Mouse (Mus musculus) hindbrain, embryonic 14.5 days (tissue): Measurements from ENCODE around the gene S100a3. TPM values are rescaled to one million over a fixed set of nuclear protein-coding genes. Genes with fewer than 3 reads are reported as not detected.

ENCODE experiments used
- ATAC-seq: fragments of 200-750 bp; cut with Nextera tagmentation; 2 replicates; pipeline ENCODE4 v1.8.0; 2017; ENCODE audit warnings: moderate number of reproducible peaks, mild to moderate bottlenecking, moderate TSS enrichment, moderate library complexity; ENCODE audit not compliant: low FRiP score
- DNase-seq: peaks from one replicate; pipeline ENCODE4 v3.0.0-alpha.2; 2015; ENCODE audit warnings: low spot score
- H3K27ac ChIP-seq: fragments of 300-500 bp; sonication (generic); 2 replicates; pipeline ENCODE4 v1.5.1; 2014; ENCODE audit warnings: mild to moderate bottlenecking, moderate library complexity
- H3K27me3 ChIP-seq: fragments of 300-500 bp; sonication (generic); 2 replicates; pipeline ENCODE4 v1.6.1; 2014; ENCODE audit warnings: mild to moderate bottlenecking, low read length, mixed read lengths; ENCODE audit not compliant: control insufficient read depth, insufficient read depth
- H3K36me3 ChIP-seq: fragments of 300-500 bp; sonication (generic); replicated peaks from 2 replicates; pipeline ENCODE4 v1.6.1; 2014; ENCODE audit not compliant: control insufficient read depth, insufficient read depth
- H3K4me1 ChIP-seq: fragments of 300-500 bp; sonication (generic); replicated peaks from 2 replicates; pipeline ENCODE4 v1.6.1; 2014; ENCODE audit warnings: antibody characterized with exemption, low read length, mixed read lengths; ENCODE audit not compliant: control insufficient read depth, insufficient read depth
- H3K4me2 ChIP-seq: fragments of 300-500 bp; sonication (generic); replicated peaks from 2 replicates; pipeline ENCODE4 v1.6.1; 2014; ENCODE audit warnings: mild to moderate bottlenecking, moderate library complexity
- H3K4me3 ChIP-seq: fragments of 300-500 bp; sonication (generic); replicated peaks from 2 replicates; pipeline ENCODE4 v1.5.1; 2014; ENCODE audit warnings: mild to moderate bottlenecking, low read length
- H3K9ac ChIP-seq: fragments of 300-500 bp; sonication (generic); 2 replicates; pipeline ENCODE4 v1.6.1; 2014
- H3K9me3 ChIP-seq: fragments of 300-500 bp; sonication (generic); 2 replicates; pipeline ENCODE4 v1.6.1; 2016; ENCODE audit warnings: low read length; ENCODE audit not compliant: control insufficient read depth
- WGBS: fragments of 180-500 bp; shearing (Covaris S2); extraction: QIAGEN DNeasy Blood & Tissue Kit; methylation state at CpG from one replicate; pipeline ENCODE4 v1.1.7; 2014; 5-methylcytosine and 5-hydroxymethylcytosine counted together
- polyA plus RNA-seq: library from polyadenylated mRNA; unstranded; fragments of >200 nt; fragmentation: Nextera tagmentation; extraction: Ambion mirVana; gene quantifications from 2 replicates; pipeline ENCODE4 v1.2.1, GENCODE M21; 2014

The S100a3 gene
- polyA plus RNA-seq, 1 experiment from 2014 or later = 2.4 TPM

DNA sequence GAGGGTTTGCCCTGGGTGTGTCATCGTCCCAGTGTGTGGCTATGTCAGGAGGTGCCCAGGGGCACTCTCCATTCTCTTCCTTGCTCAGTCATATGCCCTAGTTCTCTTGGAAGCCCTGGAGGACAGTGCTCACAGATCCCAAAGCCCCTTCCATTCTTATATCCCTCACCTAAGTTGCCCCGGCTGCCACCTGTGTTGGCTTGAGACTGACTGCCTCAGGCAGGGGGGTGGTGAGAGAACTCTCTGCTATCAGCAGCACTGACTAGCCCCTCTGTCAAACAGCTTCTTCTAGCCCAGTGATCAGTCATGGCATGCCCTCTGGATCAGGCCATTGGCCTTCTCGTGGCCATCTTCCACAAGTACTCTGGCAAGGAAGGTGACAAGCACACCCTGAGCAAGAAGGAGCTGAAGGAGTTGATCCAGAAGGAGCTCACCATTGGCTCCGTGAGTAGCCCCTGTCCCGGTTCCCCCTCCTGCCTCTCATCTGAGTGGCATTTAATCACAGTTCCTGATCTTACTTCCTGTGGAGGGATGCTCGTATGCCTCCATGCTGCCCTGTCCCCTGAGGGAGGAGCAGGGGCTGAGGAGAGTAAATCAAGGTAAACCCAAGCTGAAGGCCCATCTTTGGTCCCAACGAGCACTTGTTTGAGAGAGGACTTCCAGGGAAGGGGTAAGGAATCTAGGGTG, 53.2 kb downstream of the S100a3 start:
- Histone ChIP-seq H3K4me2 (peak overlapping the region; percentile 62), H3K9ac (no peak overlapping the region), H3K27me3 (0 out of 2 replicates have a peak, but pooled peaks cover 4% of the 10 kb centered on the region), H3K4me3 (no peak overlapping the region), H3K36me3 (no peaks in the 10 kb centered on the region), H3K27ac (no peak overlapping the region), H3K9me3 (no peaks in the 10 kb centered on the region), H3K4me1 (no peaks in the 10 kb centered on the region)
- DNase-seq (no peak), ATAC-seq (no peak)
- WGBS = 74% methylated on average over 7 of the region's 7 CpGs

DNA sequence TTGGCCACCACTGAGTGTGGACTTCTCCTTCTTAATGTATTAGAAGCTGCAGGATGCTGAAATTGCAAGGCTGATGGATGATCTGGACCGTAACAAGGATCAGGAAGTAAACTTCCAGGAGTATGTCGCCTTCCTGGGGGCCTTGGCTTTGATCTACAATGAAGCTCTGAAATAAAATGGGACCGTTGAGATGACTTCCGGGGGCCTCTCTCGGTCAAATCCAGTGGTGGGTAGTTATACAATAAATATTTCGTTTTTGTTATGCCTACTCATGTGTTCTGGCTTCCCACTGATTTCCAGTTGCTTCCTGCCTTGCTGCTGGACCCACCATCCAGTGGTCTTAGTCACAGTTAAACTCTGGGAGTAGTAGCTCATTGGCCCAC, 53.8 kb downstream of the S100a3 start:
- WGBS = 87% methylated on average over 6 of the region's 6 CpGs

DNA sequence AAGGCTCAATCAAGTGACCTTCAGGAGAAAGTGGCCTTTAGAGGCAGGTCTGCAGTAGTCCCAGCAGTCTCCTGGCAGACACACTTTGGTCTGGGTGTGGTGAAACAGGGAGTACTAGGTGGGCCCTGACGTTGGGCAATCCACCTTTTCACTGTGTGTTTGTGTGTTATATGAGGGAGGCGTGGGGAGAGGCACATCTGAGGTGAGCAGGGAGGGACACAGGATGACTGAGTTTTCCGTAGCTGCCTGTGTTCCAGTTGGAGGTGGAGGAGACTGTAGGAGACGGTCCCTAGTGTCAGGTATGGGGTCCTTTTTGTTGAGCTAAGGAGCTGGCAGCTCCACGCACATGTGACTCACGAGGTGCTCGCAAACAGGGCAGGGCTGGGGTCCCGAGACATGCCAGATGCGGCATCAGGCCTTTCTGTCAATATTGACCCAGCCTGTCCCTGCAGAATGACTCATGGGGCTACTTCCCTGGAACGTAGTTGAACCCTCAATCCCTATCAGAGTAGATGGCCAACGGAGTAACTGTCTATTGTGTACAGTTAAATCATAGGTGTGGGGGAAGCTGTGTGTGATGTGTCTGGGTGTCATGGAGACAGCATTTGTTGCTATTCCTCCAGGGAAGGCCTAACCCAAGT, 54.4 kb downstream of the S100a3 start:
- no peak for DNase-seq
- no peaks in the 10 kb centered on the region for H3K9me3 ChIP-seq
- H3K36me3 ChIP-seq = no peaks in the 10 kb centered on the region
- H3K27me3 ChIP-seq = 0 out of 2 replicates have a peak, but pooled peaks cover 4% of the 10 kb centered on the region
- no peak overlapping the region for H3K4me3 ChIP-seq
- WGBS = 84% methylated on average over 11 of the region's 11 CpGs
- no peak overlapping the region for H3K4me2 ChIP-seq
- no peak overlapping the region for H3K9ac ChIP-seq
- no peak overlapping the region for H3K27ac ChIP-seq
- no peaks in the 10 kb centered on the region for H3K4me1 ChIP-seq
- ATAC-seq = no peak

More for the DNA sequence above, 53.8 kb downstream of the S100a3 start:
- Histone ChIP-seq H3K4me2 (no peak overlapping the region), H3K36me3 (no peaks in the 10 kb centered on the region), H3K4me3 (no peak overlapping the region), H3K27me3 (0 out of 2 replicates have a peak, but pooled peaks cover 4% of the 10 kb centered on the region), H3K9me3 (no peaks in the 10 kb centered on the region), H3K4me1 (no peaks in the 10 kb centered on the region), H3K27ac (no peak overlapping the region), H3K9ac (no peak overlapping the region)
- DNase-seq = no peak
- ATAC-seq = no peak

DNA sequence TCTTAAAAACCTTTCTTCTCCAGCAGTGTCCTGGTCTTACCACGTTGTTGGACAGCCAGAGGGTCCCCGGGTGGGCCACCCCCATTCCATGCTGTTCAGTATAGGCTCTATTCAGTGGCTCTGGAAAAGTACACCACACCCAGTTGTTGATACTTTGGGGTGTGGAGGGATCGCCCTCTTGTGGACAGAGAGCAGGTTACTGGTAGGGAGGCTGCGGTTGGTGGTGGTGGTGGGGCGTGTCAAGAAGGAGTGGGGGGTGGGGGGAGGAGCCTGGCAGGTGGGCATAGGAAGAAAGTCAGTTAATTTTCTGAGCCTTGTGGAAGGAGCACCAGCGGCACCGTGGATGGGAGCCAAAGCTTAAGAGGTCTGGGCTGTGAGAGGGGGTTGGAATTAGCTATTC, 55.0 kb downstream of the S100a3 start:
- Histone ChIP-seq H3K27ac (no peak overlapping the region), H3K4me1 (no peaks in the 10 kb centered on the region), H3K36me3 (no peaks in the 10 kb centered on the region), H3K27me3 (0 out of 2 replicates have a peak, but pooled peaks cover 4% of the 10 kb centered on the region), H3K4me3 (no peak overlapping the region), H3K9ac (no peak overlapping the region), H3K4me2 (no peak overlapping the region), H3K9me3 (no peaks in the 10 kb centered on the region)
- peak; percentile 57 for DNase-seq
- 15% methylated on average over 7 of the region's 7 CpGs for WGBS
- peak; percentile 64; the same call in 1 of the 2 replicates for ATAC-seq

DNA sequence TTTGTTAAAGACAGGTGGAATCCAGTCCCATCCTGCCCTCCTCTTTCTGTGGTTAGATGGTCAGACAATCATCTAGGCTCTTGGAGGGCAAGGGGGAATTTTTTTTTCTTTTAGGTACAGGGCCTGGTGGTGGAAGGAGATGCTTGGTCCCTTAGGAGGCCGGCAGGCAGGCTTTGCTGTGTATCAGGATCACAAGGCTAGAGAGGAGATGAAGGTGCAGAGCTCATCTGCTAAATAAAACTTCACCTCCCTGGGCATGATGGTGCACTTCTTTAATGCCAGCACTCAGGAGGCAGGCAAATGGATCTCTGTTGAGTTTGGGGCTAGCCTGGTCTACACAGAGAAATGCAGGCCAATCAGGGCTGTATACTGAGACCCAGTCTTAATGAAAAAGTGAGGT, 55.5 kb downstream of the S100a3 start:
- no peak overlapping the region for H3K9ac ChIP-seq
- no peak overlapping the region for H3K4me3 ChIP-seq
- 0 out of 2 replicates have a peak, but pooled peaks cover 4% of the 10 kb centered on the region for H3K27me3 ChIP-seq
- no peak for DNase-seq
- 84% methylated on average over 1 of the region's 1 CpGs for WGBS
- H3K36me3 ChIP-seq = no peaks in the 10 kb centered on the region
- H3K4me2 ChIP-seq = no peak overlapping the region
- H3K9me3 ChIP-seq = no peaks in the 10 kb centered on the region
- ATAC-seq = no peak
- H3K27ac ChIP-seq = no peak overlapping the region
- H3K4me1 ChIP-seq = no peaks in the 10 kb centered on the region

DNA sequence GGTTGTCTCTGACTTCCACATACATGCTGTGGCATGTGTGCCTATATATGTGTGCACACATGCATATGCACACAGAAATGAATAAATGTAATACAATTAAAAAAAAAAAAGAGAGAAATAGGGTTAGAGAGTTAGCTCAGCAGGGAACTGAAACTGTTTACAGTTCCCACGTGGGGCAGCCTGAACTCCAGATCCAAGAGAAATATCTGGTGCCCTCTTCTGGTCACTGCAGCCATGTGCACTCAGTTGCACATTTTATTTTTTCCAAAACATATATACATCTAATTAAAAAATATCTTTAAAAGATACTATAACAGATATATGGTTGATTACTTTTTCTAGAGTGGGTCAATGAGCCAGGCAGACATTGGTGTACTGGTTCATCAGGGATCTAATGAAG, 57.2 kb downstream of the S100a3 start:
- no peak for ATAC-seq

DNA sequence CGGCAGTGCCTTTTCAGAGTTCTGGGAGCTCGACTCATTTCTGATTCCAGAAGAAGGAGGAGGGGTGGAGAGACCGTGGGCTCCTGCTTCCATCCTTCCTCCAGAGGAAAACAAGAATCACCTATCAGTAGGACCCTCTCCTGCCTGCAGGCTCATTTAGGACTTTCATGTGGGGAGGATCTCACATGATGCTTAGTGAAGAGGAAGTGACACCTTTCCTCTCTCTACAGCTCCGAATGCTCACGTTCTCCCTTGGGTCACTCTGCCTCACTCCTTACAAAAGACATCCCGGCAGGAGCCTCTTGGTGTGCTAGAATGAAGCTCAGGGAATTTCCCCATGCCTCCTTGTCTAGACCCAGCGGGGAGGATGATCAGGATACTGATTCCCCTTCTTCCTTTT, 61.2 kb downstream of the S100a3 start:
- Histone ChIP-seq H3K4me3 (no peak overlapping the region), H3K27ac (no peak overlapping the region), H3K9me3 (no peaks in the 10 kb centered on the region), H3K9ac (no peak overlapping the region), H3K27me3 (no peaks in the 10 kb centered on the region), H3K4me2 (no peak overlapping the region), H3K4me1 (peaks cover 15% of the 10 kb centered on the region), H3K36me3 (no peaks in the 10 kb centered on the region)
- DNase-seq = no peak
- 59% methylated on average over 7 of the region's 7 CpGs for WGBS
- ATAC-seq = no peak

More for the DNA sequence above, 57.2 kb downstream of the S100a3 start:
- Histone ChIP-seq H3K9ac (no peak overlapping the region), H3K4me2 (no peak overlapping the region), H3K27ac (no peak overlapping the region), H3K36me3 (no peaks in the 10 kb centered on the region), H3K27me3 (0 out of 2 replicates have a peak, but pooled peaks cover 4% of the 10 kb centered on the region), H3K9me3 (no peaks in the 10 kb centered on the region), H3K4me3 (no peak overlapping the region), H3K4me1 (no peaks in the 10 kb centered on the region)
- WGBS = 13% methylated on average over 1 of the region's 1 CpGs
- no peak for DNase-seq

DNA sequence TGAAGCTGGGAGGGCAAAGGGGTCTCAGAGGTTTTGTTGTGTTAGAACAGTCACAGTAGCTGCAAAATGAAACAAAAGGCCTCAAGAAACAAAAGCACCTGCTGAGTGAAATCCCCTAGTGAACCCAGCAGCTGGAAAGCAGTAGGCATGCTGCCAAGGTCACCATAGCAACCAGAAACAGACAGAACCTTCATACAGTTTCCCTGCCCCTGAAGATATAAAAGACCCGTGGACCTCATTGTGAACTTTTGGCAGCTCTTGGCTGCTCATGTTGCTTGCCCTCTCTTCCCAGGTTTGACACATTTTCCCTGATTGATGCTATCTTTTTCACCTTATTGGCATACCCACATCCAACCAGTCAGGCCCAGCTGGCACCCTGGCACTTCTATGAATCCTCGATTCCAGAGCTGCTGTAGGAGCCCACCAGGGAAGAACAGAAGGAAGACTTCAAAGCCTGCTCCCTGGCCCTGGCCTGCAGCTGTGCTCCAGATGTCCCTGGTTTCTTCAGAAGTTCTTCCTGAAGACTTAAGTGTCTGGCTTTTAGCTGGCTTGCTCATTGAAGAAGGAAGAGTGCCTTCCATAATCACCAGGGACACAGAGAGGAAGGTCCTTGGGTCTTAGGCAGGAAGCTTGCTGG, 63.2 kb downstream of the S100a3 start:
- H3K9me3 ChIP-seq = no peaks in the 10 kb centered on the region
- no peak overlapping the region for H3K4me2 ChIP-seq
- H3K4me1 ChIP-seq = peaks cover 15% of the 10 kb centered on the region
- H3K36me3 ChIP-seq = no peaks in the 10 kb centered on the region
- no peak overlapping the region for H3K4me3 ChIP-seq
- 2% methylated on average over 2 of the region's 2 CpGs for WGBS
- H3K9ac ChIP-seq = no peak overlapping the region
- peak overlapping the region; percentile 72 for H3K27ac ChIP-seq
- DNase-seq (peak; percentile 77), ATAC-seq (peak; percentile 65; the same call in 1 of the 2 replicates)
- H3K27me3 ChIP-seq = no peaks in the 10 kb centered on the region

DNA sequence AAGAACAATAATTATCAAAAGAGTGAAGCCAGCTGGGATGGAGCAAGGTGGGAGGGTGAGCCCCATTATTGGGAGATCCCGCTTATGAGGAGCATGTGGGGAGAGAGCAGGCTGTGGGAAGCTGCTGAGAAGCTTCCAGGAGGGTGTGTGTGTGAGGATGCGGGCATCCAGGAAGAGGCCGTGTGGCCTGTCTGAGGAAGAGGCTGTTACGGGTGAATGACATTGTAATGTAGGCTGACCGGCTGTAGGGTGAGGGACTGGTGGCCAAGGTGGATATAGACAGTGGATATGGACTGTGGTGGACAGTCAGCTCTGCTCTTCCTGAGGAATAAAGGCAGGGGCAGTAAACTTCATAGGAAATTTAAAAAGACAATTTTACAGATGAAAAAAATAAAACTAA, 65.1 kb downstream of the S100a3 start:
- H3K9ac ChIP-seq = no peak overlapping the region
- no peaks in the 10 kb centered on the region for H3K27me3 ChIP-seq
- H3K36me3 ChIP-seq = no peaks in the 10 kb centered on the region
- no peak for ATAC-seq
- DNase-seq = no peak
- no peak overlapping the region for H3K27ac ChIP-seq
- WGBS = 73% methylated on average over 5 of the region's 5 CpGs
- peaks cover 15% of the 10 kb centered on the region for H3K4me1 ChIP-seq
- no peaks in the 10 kb centered on the region for H3K9me3 ChIP-seq
- H3K4me3 ChIP-seq = no peak overlapping the region
- no peak overlapping the region for H3K4me2 ChIP-seq
